Mouse (Mus musculus) liver, embryonic 16.5 days (tissue): ENCODE measurements around the gene Wnt4. TPM values are rescaled to one million over a fixed set of nuclear protein-coding genes. Genes with fewer than 3 reads are reported as not detected.
A peak's percentile ranks its signal among the peaks of the same experiment; 100 is the strongest.

ENCODE experiments used
- ATAC-seq: fragments of 200-750 bp; cut with Nextera tagmentation; 2 replicates; pipeline ENCODE4 v1.8.0; 2017; ENCODE audit warnings: low read depth, mild to moderate bottlenecking, moderate number of reproducible peaks, moderate library complexity
- H3K27ac ChIP-seq: fragments of 300-500 bp; sonication (generic); 2 replicates; pipeline ENCODE4 v1.5.1; 2014; ENCODE audit warnings: mild to moderate bottlenecking, low read length
- H3K27me3 ChIP-seq: fragments of 300-500 bp; sonication (generic); 2 replicates; pipeline ENCODE4 v1.6.1; 2014; ENCODE audit warnings: low read depth, low read length, mixed read lengths; ENCODE audit not compliant: control insufficient read depth, insufficient read depth
- H3K36me3 ChIP-seq: fragments of 300-500 bp; sonication (generic); 2 replicates; pipeline ENCODE4 v1.6.1; 2014; ENCODE audit warnings: mild to moderate bottlenecking; ENCODE audit not compliant: control insufficient read depth, insufficient read depth
- H3K4me1 ChIP-seq: fragments of 300-500 bp; sonication (generic); 2 replicates; pipeline ENCODE4 v1.6.1; 2014; ENCODE audit warnings: low read depth, low read length, mixed read lengths; ENCODE audit not compliant: control insufficient read depth
- H3K4me2 ChIP-seq: fragments of 300-500 bp; sonication (generic); 2 replicates; pipeline ENCODE4 v1.6.1; 2014; ENCODE audit warnings: low read depth, low read length, mixed read lengths
- H3K4me3 ChIP-seq: fragments of 300-500 bp; sonication (generic); 2 replicates; pipeline ENCODE4 v1.5.1; 2014; ENCODE audit warnings: low read depth, mild to moderate bottlenecking, low read length
- H3K9ac ChIP-seq: fragments of 300-500 bp; sonication (generic); 2 replicates; pipeline ENCODE4 v1.6.1; 2014; ENCODE audit warnings: low read depth, low read length
- H3K9me3 ChIP-seq: fragments of 300-500 bp; sonication (generic); replicated peaks from 2 replicates; pipeline ENCODE4 v1.6.1; 2016; ENCODE audit warnings: low read length; ENCODE audit not compliant: control insufficient read depth
- WGBS: fragments of 180-500 bp; shearing (Covaris S2); extraction: QIAGEN DNeasy Blood & Tissue Kit; methylation state at CpG from one replicate; pipeline ENCODE4 v1.1.7; 2014; ENCODE audit not compliant: insufficient replicate concordance; 5-methylcytosine and 5-hydroxymethylcytosine counted together
- polyA plus RNA-seq: library from polyadenylated mRNA; unstranded; fragments of >200 nt; fragmentation: Nextera tagmentation; extraction: Ambion mirVana; gene quantifications from 2 replicates; pipeline ENCODE4 v1.2.1, GENCODE M21; 2015

Gene Wnt4
- polyA plus RNA-seq, 1 experiment from 2014 or later = 0.19 TPM

DNA sequence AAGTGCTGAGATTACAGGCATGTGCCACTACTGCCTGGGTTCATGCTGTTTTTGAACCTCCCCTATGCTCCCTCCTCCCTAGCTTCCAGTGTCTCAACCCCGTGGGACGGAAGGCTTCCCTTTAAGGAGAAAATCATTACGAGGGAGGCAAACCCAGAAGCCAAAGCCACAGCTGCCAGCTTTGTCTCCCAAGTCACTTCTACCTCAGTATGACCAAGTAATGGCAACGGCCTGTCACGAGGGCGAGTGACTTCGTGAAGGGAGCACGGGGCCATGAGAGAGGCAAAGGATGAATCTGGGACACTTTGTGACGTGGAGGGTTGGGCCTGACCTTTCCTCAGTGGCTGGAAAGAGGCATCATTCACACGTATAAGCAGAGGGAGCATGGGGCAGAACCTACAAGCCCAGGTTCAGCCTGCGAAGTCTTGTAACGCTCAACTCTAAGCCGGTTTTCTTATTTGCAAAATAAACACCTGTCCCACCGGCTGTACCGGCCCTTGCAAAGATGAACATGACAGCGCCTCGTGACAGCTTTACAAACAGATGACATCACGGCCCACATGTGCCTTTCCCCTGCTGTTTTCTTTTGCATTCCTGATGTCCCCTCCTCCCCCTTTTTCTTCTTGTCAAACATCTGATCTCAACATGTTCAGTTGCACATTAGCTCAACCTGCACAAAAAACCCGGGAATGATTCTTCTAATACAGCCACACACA is 29.9 kb downstream of the Wnt4 start:
- Histone ChIP-seq H3K36me3 (no peaks in the 10 kb centered on the region), H3K27ac (no peak overlapping the region), H3K9me3 (no peaks in the 10 kb centered on the region), H3K4me2 (no peak overlapping the region), H3K9ac (no peak overlapping the region), H3K4me1 (peaks cover 5% of the 10 kb centered on the region; the same call in 1 of the 2 replicates), H3K27me3 (no peaks in the 10 kb centered on the region), H3K4me3 (no peak overlapping the region)
- 78% methylated on average over 19 of the region's 19 CpGs for WGBS
- peak; percentile 62; the same call in 1 of the 2 replicates for ATAC-seq

DNA sequence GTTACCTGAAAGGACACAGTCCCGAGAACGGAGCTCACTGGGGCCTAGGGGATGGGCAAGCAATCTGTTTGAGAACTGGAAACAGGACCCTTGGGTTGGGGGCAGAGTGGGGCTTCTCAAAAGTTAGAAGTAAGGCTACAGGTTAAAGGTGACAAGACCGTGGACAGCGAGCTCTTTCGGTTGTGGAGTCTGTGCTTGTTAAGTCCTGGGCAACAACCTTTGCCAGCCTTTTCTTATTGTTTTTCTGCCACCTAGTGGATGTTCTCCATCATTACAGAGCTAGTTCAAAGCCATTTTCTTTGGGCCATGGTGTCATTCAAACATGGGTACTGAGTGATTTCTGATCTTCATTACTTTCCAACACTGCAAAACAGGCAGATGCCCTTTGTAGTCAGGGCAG is 31.1 kb downstream of the Wnt4 start:
- H3K4me3 ChIP-seq = no peak overlapping the region
- H3K36me3 ChIP-seq = no peaks in the 10 kb centered on the region
- H3K27ac ChIP-seq = no peak overlapping the region
- WGBS = 62% methylated on average over 5 of the region's 5 CpGs
- H3K4me1 ChIP-seq = peaks cover 5% of the 10 kb centered on the region; the same call in 1 of the 2 replicates
- H3K9ac ChIP-seq = no peak overlapping the region
- ATAC-seq = no peak
- H3K27me3 ChIP-seq = no peaks in the 10 kb centered on the region
- H3K9me3 ChIP-seq = no peaks in the 10 kb centered on the region
- no peak overlapping the region for H3K4me2 ChIP-seq

GRCm38 (mm10) chr4:137313511-137313910 is 36.2 kb downstream of the Wnt4 start:
- Histone ChIP-seq H3K27ac (no peak overlapping the region), H3K4me1 (no peaks in the 10 kb centered on the region; the same call in none of the 2 replicates), H3K27me3 (no peaks in the 10 kb centered on the region), H3K9ac (no peak overlapping the region), H3K4me3 (no peak overlapping the region), H3K4me2 (no peak overlapping the region), H3K9me3 (no peaks in the 10 kb centered on the region), H3K36me3 (peaks cover 2% of the 10 kb centered on the region; the same call in 1 of the 2 replicates)
- no peak for ATAC-seq
- 20% methylated on average over 2 of the region's 2 CpGs for WGBS

DNA sequence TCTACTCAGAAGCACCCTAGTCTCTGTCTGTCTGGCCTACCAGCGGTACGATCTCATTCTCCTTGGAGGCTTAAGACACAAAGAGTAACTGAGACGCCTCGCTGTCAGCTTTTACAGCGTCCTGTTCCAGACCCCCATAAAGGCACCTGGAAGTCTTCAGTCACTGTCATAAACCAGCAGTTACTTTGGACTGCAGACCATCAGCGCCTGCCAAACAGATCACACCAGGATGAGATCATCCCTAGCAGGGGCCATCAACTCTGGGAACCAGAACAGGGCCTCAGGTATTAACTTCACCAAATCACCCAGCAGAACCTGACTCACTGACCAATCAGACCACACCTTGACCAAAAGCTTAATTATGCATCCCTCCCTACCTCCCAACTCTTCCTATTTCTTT is 37.3 kb downstream of the Wnt4 start:
- H3K4me1 ChIP-seq = no peaks in the 10 kb centered on the region; the same call in none of the 2 replicates
- H3K27me3 ChIP-seq = no peaks in the 10 kb centered on the region
- no peak for ATAC-seq
- 0 out of 2 replicates have a peak overlapping the region, but pooled peaks have one; percentile 9 for H3K27ac ChIP-seq
- H3K9me3 ChIP-seq = no peaks in the 10 kb centered on the region
- H3K9ac ChIP-seq = no peak overlapping the region
- no peak overlapping the region for H3K4me2 ChIP-seq
- H3K36me3 ChIP-seq = peaks cover 5% of the 10 kb centered on the region
- 73% methylated on average over 6 of the region's 6 CpGs for WGBS
- H3K4me3 ChIP-seq = no peak overlapping the region

GRCm38 (mm10) chr4:137315061-137315460 is 37.8 kb downstream of the Wnt4 start:
- H3K27ac ChIP-seq = no peak overlapping the region
- no peaks in the 10 kb centered on the region; the same call in none of the 2 replicates for H3K4me1 ChIP-seq
- no peak overlapping the region for H3K4me2 ChIP-seq
- H3K36me3 ChIP-seq = peaks cover 5% of the 10 kb centered on the region
- H3K4me3 ChIP-seq = no peak overlapping the region
- H3K27me3 ChIP-seq = no peaks in the 10 kb centered on the region
- no peak overlapping the region for H3K9ac ChIP-seq
- WGBS = 83% methylated on average over 2 of the region's 2 CpGs
- ATAC-seq = no peak
- no peaks in the 10 kb centered on the region for H3K9me3 ChIP-seq

GRCm38 (mm10) chr4:137316027-137316770 is 38.9 kb downstream of the Wnt4 start:
- Histone ChIP-seq H3K27ac (no peak overlapping the region), H3K4me3 (no peak overlapping the region), H3K4me1 (no peaks in the 10 kb centered on the region; the same call in none of the 2 replicates), H3K4me2 (no peak overlapping the region), H3K9ac (no peak overlapping the region), H3K36me3 (peaks cover 8% of the 10 kb centered on the region), H3K27me3 (no peaks in the 10 kb centered on the region), H3K9me3 (no peaks in the 10 kb centered on the region)
- ATAC-seq = no peak
- 78% methylated on average over 4 of the region's 4 CpGs for WGBS

GRCm38 (mm10) chr4:137324926-137325325 is 47.6 kb downstream of the Wnt4 start:
- peaks cover 36% of the 10 kb centered on the region for H3K36me3 ChIP-seq
- WGBS = 85% methylated on average over 6 of the region's 6 CpGs

DNA sequence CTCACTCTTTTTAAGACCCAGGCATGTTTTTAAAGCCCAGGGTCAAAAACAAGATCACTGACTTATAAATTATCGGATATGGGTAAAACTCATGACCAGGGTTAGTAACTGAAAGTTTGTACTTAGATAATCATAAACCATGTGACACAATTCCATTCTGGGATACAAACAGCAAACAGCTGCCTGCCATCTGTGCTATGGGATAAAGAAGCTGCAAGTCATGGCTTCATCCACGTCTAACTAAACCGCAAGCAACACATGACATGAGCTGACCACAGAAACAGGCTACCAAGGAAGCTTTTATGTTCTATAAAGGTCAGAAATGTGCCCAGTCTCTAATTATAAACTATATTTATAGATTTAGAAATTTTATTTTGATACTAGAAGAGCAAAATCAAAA is 49.2 kb downstream of the Wnt4 start:
- WGBS = 64% methylated on average over 3 of the region's 3 CpGs
- Histone ChIP-seq H3K9me3 (no peaks in the 10 kb centered on the region), H3K36me3 (peaks cover 36% of the 10 kb centered on the region), H3K4me1 (no peaks in the 10 kb centered on the region), H3K27me3 (no peaks in the 10 kb centered on the region), H3K4me2 (no peak overlapping the region), H3K27ac (no peak overlapping the region), H3K9ac (no peak overlapping the region), H3K4me3 (no peak overlapping the region)
- ATAC-seq = peak; percentile 35

More at GRCm38 (mm10) chr4:137324926-137325325, 47.6 kb downstream of the Wnt4 start:
- Histone ChIP-seq H3K27ac (no peak overlapping the region), H3K4me3 (no peak overlapping the region), H3K9ac (no peak overlapping the region), H3K27me3 (no peaks in the 10 kb centered on the region), H3K9me3 (no peaks in the 10 kb centered on the region), H3K4me2 (no peak overlapping the region), H3K4me1 (no peaks in the 10 kb centered on the region)
- ATAC-seq = no peak

- H3K9ac ChIP-seq = no peak overlapping the region
- H3K4me2 ChIP-seq = no peak overlapping the region
- H3K27me3 ChIP-seq = no peaks in the 10 kb centered on the region
- H3K4me3 ChIP-seq = no peak overlapping the region
- ATAC-seq = no peak
- no peaks in the 10 kb centered on the region for H3K9me3 ChIP-seq
- no peak overlapping the region for H3K27ac ChIP-seq
- H3K4me1 ChIP-seq = peaks cover 3% of the 10 kb centered on the region; the same call in 1 of the 2 replicates
- H3K36me3 ChIP-seq = peaks cover 41% of the 10 kb centered on the region
Measured at GRCm38 (mm10) chr4:137332051-137332450, 54.8 kb downstream of the Wnt4 start.
